Mouse (Mus musculus): ENCODE data around the gene Htt.

DNA sequence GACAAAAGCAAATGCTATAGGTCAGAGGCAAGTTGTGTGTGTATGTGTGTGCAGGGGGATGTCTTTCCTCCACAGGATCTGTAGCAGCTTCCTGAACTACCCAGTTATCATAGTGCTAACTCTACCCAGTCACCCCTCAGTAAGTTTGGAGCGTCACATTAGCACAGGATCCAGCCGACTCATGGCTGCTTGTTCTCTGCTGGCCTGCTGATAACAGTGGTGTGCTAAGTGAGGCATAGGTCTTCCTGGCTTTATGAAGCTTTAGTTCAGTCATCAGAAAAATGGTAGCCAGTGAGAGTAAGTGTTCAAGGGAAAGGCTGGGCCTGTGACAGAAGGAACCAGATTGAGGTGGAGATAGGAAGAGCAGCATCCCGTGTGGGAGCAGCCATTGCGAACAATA lies 162.4 kb downstream of the Htt start:
- no peak for TF ChIP-seq CTCF (IDR thresholded peaks at IDR 0.05; ENCODE audit: extremely low read depth, insufficient read length, insufficient replicate concordance, low read depth, low read length)
- no peak for TF ChIP-seq POLR2A (IDR thresholded peaks at IDR 0.05; ENCODE audit: low read depth, low read length)
